In the genomic region with DNA sequence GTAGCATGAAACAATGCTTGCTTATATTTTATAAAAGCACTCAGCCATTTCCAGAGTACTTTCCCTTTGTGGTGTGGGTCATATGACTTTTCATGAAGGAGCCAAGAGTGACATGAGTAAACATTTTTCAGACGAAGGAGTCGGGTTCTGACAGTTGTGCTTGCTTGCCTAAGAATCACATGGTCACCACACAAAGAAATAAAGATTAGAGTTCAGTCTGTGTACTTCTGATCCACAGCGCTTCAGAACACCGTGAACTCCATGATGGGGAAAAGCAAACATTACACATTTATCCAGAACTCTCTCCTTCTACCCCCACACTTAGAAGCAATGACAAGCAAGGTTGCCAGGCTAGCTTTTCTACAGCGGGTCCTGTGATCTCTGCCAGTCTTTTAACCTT, we compare ENCODE assay signal across 22 mouse cellular contexts.
DNase-seq lines count a peak whose midpoint lies in the region; ATAC-seq lines count a peak whose summit lies in the region.
"Had no signal": no experiment of that assay in that cellular context is flagged by ENCODE, and none has a peak within 500 bp of the region (broad histone marks: within the 10 kb centered on the region; RNA-seq: fewer than 3 reads in every experiment).

No protein-coding gene starts in this region.

- no peaks in the 10 kb centered on the region for H3K27me3 ChIP-seq in liver, embryonic 16.5 days (ENCODE audit: control insufficient read depth, insufficient read depth, low read depth, low read length)
- H3K27me3 ChIP-seq in liver, embryonic 12.5 days (replicated peaks) = no peaks in the 10 kb centered on the region
- H3K27me3 ChIP-seq in intestine, embryonic 15.5 days (replicated peaks) = no peaks in the 10 kb centered on the region
- no peaks in the 10 kb centered on the region for H3K27me3 ChIP-seq in lung, embryonic 15.5 days
- no peaks in the 10 kb centered on the region for H3K27me3 ChIP-seq in stomach, embryonic 14.5 days (ENCODE audit: control insufficient read depth, insufficient read depth, low read length)
- H3K27me3 ChIP-seq: forebrain, embryonic 13.5 days; hindbrain, embryonic 13.5 days; kidney, embryonic 15.5 days; liver, embryonic 13.5 days had no signal

- no peak overlapping the region for H3K9ac ChIP-seq in liver, embryonic 16.5 days (ENCODE audit: low read depth, low read length)
- no peak overlapping the region for H3K9ac ChIP-seq in liver, embryonic 12.5 days
- H3K9ac ChIP-seq in intestine, embryonic 15.5 days = no peak overlapping the region
- H3K9ac ChIP-seq in lung, embryonic 15.5 days = no peak overlapping the region
- H3K9ac ChIP-seq in stomach, embryonic 14.5 days (replicated peaks; ENCODE audit: low read depth, low read length) = no peak overlapping the region
- H3K9ac ChIP-seq: forebrain, embryonic 13.5 days; hindbrain, embryonic 13.5 days; kidney, embryonic 15.5 days; liver, embryonic 13.5 days had no signal

- H3K4me1 ChIP-seq in liver, embryonic 16.5 days (ENCODE audit: control insufficient read depth, low read depth, low read length) = no peaks in the 10 kb centered on the region
- H3K4me1 ChIP-seq in liver, embryonic 12.5 days = no peaks in the 10 kb centered on the region
- H3K4me1 ChIP-seq in intestine, embryonic 15.5 days (replicated peaks) = no peaks in the 10 kb centered on the region
- peaks cover 8% of the 10 kb centered on the region for H3K4me1 ChIP-seq in lung, embryonic 15.5 days
- no peaks in the 10 kb centered on the region for H3K4me1 ChIP-seq in stomach, embryonic 14.5 days (ENCODE audit: control insufficient read depth, insufficient read depth, low read length)
- H3K4me1 ChIP-seq: liver, embryonic 13.5 days had no signal

- DNase-seq in right cerebral cortex, postnatal 36 days (ENCODE audit: low spot score in 2 of 2) = no peak
- DNase-seq in neural tube, embryonic 10.5 days (ENCODE audit: extremely low spot score, low spot score) = no peak
- DNase-seq in frontal cortex, postnatal 25 days (ENCODE audit: low spot score in 2 of 2) = no peak
- DNase-seq: adrenal gland, postnatal 25 days; B cell, adult 2 months; cerebellum, adult 2 months; cerebellum, postnatal 36 days; gastrocnemius, postnatal 10 days; heart, adult 11 months; left cerebral cortex, postnatal 4 days; liver, embryonic 13.5 days; thymus, adult 18-20 months; thymus, postnatal 4 days had no signal

- ATAC-seq in liver, embryonic 16.5 days (ENCODE audit: low read depth) = peak; percentile 68
- ATAC-seq in liver, embryonic 12.5 days = no peak
- ATAC-seq in intestine, embryonic 15.5 days = 0 out of 2 replicates have a peak, but pooled peaks have one; percentile 31
- peak; percentile 67 for ATAC-seq in lung, embryonic 15.5 days (ENCODE audit: borderline replicate concordance, extremely low read depth, low FRiP score, low TSS enrichment)
- ATAC-seq in stomach, embryonic 14.5 days (ENCODE audit: insufficient number of reproducible peaks, insufficient read depth, low FRiP score, low read depth) = peak; percentile 91
- ATAC-seq: forebrain, embryonic 13.5 days; inflammation-experienced regulatory T-cells, adult 6 months had no signal

- WGBS in liver, embryonic 16.5 days (ENCODE audit: insufficient replicate concordance) = 52% methylated on average over 5 of the region's 5 CpGs
- WGBS in liver, embryonic 12.5 days (ENCODE audit: insufficient replicate concordance) = 50% methylated on average over 5 of the region's 5 CpGs
- 47% methylated on average over 5 of the region's 5 CpGs for WGBS in intestine, embryonic 15.5 days
- 32% methylated on average over 5 of the region's 5 CpGs for WGBS in lung, embryonic 15.5 days
- 44% methylated on average over 5 of the region's 5 CpGs for WGBS in stomach, embryonic 14.5 days

- no peaks in the 10 kb centered on the region for H3K36me3 ChIP-seq in liver, embryonic 16.5 days (ENCODE audit: control insufficient read depth, insufficient read depth)
- no peaks in the 10 kb centered on the region for H3K36me3 ChIP-seq in liver, embryonic 12.5 days
- H3K36me3 ChIP-seq in intestine, embryonic 15.5 days = no peaks in the 10 kb centered on the region
- H3K36me3 ChIP-seq in lung, embryonic 15.5 days = no peaks in the 10 kb centered on the region
- H3K36me3 ChIP-seq in stomach, embryonic 14.5 days (ENCODE audit: control insufficient read depth, insufficient read depth, low read length) = no peaks in the 10 kb centered on the region
- H3K36me3 ChIP-seq: hindbrain, embryonic 13.5 days; kidney, embryonic 15.5 days; liver, embryonic 13.5 days had no signal

- no peaks in the 10 kb centered on the region for H3K9me3 ChIP-seq in liver, embryonic 16.5 days (replicated peaks; ENCODE audit: control insufficient read depth, low read length)
- no peaks in the 10 kb centered on the region for H3K9me3 ChIP-seq in liver, embryonic 12.5 days (replicated peaks)
- H3K9me3 ChIP-seq in intestine, embryonic 15.5 days = peaks cover 2% of the 10 kb centered on the region; the same call in 1 of the 2 replicates
- H3K9me3 ChIP-seq in lung, embryonic 15.5 days = no peaks in the 10 kb centered on the region
- H3K9me3 ChIP-seq in stomach, embryonic 14.5 days (ENCODE audit: control insufficient read depth, low read depth, low read length) = no peaks in the 10 kb centered on the region
- H3K9me3 ChIP-seq: forebrain, embryonic 13.5 days; hindbrain, embryonic 13.5 days; kidney, embryonic 15.5 days; liver, embryonic 13.5 days had no signal

- H3K4me3 ChIP-seq in liver, embryonic 16.5 days (ENCODE audit: low read depth, low read length) = no peak overlapping the region
- H3K4me3 ChIP-seq in liver, embryonic 12.5 days = no peak overlapping the region
- no peak overlapping the region for H3K4me3 ChIP-seq in intestine, embryonic 15.5 days (replicated peaks)
- H3K4me3 ChIP-seq in lung, embryonic 15.5 days = no peak overlapping the region
- H3K4me3 ChIP-seq in stomach, embryonic 14.5 days (ENCODE audit: low read depth, low read length) = no peak overlapping the region
- H3K4me3 ChIP-seq: forebrain, embryonic 13.5 days; hindbrain, embryonic 13.5 days; kidney, embryonic 15.5 days; liver, embryonic 13.5 days had no signal

- H3K4me2 ChIP-seq in liver, embryonic 16.5 days (ENCODE audit: low read depth, low read length) = no peak overlapping the region
- no peak overlapping the region for H3K4me2 ChIP-seq in liver, embryonic 12.5 days
- H3K4me2 ChIP-seq in intestine, embryonic 15.5 days (replicated peaks) = no peak overlapping the region
- H3K4me2 ChIP-seq in lung, embryonic 15.5 days = peak overlapping the region; percentile 16; the same call in 1 of the 2 replicates
- no peak overlapping the region for H3K4me2 ChIP-seq in stomach, embryonic 14.5 days (replicated peaks; ENCODE audit: low read depth, low read length)
- H3K4me2 ChIP-seq: forebrain, embryonic 13.5 days; hindbrain, embryonic 13.5 days; kidney, embryonic 15.5 days; liver, embryonic 13.5 days had no signal

- 0 out of 2 replicates have a peak overlapping the region, but pooled peaks have one; percentile 37 for H3K27ac ChIP-seq in liver, embryonic 16.5 days (ENCODE audit: low read length)
- no peak overlapping the region for H3K27ac ChIP-seq in liver, embryonic 12.5 days
- H3K27ac ChIP-seq in intestine, embryonic 15.5 days = no peak overlapping the region
- H3K27ac ChIP-seq in lung, embryonic 15.5 days = peak overlapping the region; percentile 66
- peak overlapping the region; percentile 40; the same call in 1 of the 2 replicates for H3K27ac ChIP-seq in stomach, embryonic 14.5 days (ENCODE audit: low read length)
- H3K27ac ChIP-seq: forebrain, embryonic 13.5 days; hindbrain, embryonic 13.5 days; kidney, embryonic 15.5 days; liver, embryonic 13.5 days had no signal

Comparison
In these comparisons a context has a peak if more than half of its experiments do, and no peak if none do; other contexts are left out.
1. H3K27ac ChIP-seq: peak in liver, embryonic 16.5 days (single experiment), lung, embryonic 15.5 days (single experiment) and stomach, embryonic 14.5 days (single experiment); none in liver, embryonic 12.5 days (single experiment) and intestine, embryonic 15.5 days (single experiment).